Mouse (Mus musculus): Measurements from ENCODE around the gene Gab1. TPM values are rescaled to one million over a fixed set of nuclear protein-coding genes. Genes with fewer than 3 reads are reported as not detected.

Gab1 gene
- polyA plus RNA-seq, 1 experiment from 2014 or later: 7.2 TPM

DNA sequence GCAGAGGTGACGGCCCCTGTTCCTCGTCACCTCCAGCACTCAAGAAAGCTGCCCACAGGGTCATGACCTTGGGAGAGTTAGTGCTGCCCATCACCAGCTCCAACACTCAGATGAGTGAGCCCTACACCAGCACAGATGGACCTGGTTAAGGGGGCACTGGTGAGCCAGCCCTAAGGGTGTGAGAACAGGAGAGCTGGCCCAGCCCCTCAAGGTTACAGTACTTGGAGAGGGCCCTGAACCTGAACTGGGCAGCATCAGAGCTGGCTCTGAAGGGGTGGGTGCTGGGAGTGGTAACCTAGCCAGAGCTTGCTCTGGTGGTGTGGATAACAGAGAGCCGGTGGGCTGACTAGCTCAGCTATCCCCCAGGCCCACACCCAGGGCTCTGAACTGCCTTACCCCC lies 37.8 kb downstream of the Gab1 start:
- ATAC-seq (ENCODE audit: low read depth): no peak
- Histone ChIP-seq H3K4me3 (ENCODE audit: low read depth, low read length) (no peak overlapping the region), H3K36me3 (ENCODE audit: control insufficient read depth, insufficient read depth) (no peaks in the 10 kb centered on the region), H3K27ac (ENCODE audit: low read length) (no peak overlapping the region), H3K4me2 (ENCODE audit: low read depth, low read length) (no peak overlapping the region), H3K9ac (ENCODE audit: low read depth, low read length) (no peak overlapping the region), H3K27me3 (ENCODE audit: control insufficient read depth, insufficient read depth, low read depth, low read length) (no peaks in the 10 kb centered on the region), H3K4me1 (ENCODE audit: control insufficient read depth, low read depth, low read length) (no peaks in the 10 kb centered on the region), H3K9me3 (replicated peaks; ENCODE audit: control insufficient read depth, low read length) (no peaks in the 10 kb centered on the region)
- 76% methylated on average over 3 of the region's 3 CpGs for WGBS (ENCODE audit: insufficient replicate concordance)

- WGBS (ENCODE audit: insufficient replicate concordance): 82% methylated on average over 6 of the region's 6 CpGs
- Histone ChIP-seq H3K9me3 (replicated peaks; ENCODE audit: control insufficient read depth, low read length) (no peaks in the 10 kb centered on the region), H3K4me3 (ENCODE audit: low read depth, low read length) (no peak overlapping the region), H3K36me3 (ENCODE audit: control insufficient read depth, insufficient read depth) (no peaks in the 10 kb centered on the region), H3K4me1 (ENCODE audit: control insufficient read depth, low read depth, low read length) (no peaks in the 10 kb centered on the region), H3K4me2 (ENCODE audit: low read depth, low read length) (no peak overlapping the region), H3K27me3 (ENCODE audit: control insufficient read depth, insufficient read depth, low read depth, low read length) (no peaks in the 10 kb centered on the region), H3K27ac (ENCODE audit: low read length) (no peak overlapping the region), H3K9ac (ENCODE audit: low read depth, low read length) (no peak overlapping the region)
- no peak for ATAC-seq (ENCODE audit: low read depth)
Observed at GRCm38 (mm10) chr8:80840090-80840489, 40.2 kb downstream of the Gab1 start.

- Histone ChIP-seq H3K4me3 (ENCODE audit: low read depth, low read length) (no peak overlapping the region), H3K27ac (ENCODE audit: low read length) (no peak overlapping the region), H3K4me2 (ENCODE audit: low read depth, low read length) (no peak overlapping the region), H3K9ac (ENCODE audit: low read depth, low read length) (no peak overlapping the region), H3K36me3 (ENCODE audit: control insufficient read depth, insufficient read depth) (no peaks in the 10 kb centered on the region), H3K27me3 (ENCODE audit: control insufficient read depth, insufficient read depth, low read depth, low read length) (no peaks in the 10 kb centered on the region), H3K4me1 (ENCODE audit: control insufficient read depth, low read depth, low read length) (no peaks in the 10 kb centered on the region), H3K9me3 (replicated peaks; ENCODE audit: control insufficient read depth, low read length) (no peaks in the 10 kb centered on the region)
- ATAC-seq (ENCODE audit: low read depth): no peak
- WGBS (ENCODE audit: insufficient replicate concordance): 59% methylated on average over 6 of the region's 6 CpGs
Observed at GRCm38 (mm10) chr8:80838199-80838598, 42.1 kb downstream of the Gab1 start.

DNA sequence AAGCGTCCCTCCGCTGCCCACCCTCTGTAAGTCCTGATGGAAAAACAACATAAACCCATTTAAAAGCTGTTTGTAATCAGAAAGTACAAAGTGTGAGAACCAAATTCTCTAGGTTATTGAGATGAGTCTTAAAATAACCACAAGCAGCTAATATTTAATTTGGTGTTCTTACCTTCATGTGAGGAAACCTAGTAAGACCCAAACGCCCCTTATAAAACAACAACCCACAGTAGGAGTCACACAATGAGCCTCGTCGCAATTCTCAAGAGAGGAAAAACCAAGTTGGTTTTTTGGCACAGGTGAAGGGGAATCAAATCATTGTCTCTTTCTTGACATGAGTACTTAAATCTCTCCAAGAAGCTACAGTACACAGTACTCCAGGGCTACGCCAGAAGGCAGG lies 44.9 kb downstream of the Gab1 start:
- Histone ChIP-seq H3K4me3 (ENCODE audit: low read depth, low read length) (no peak overlapping the region), H3K9ac (ENCODE audit: low read depth, low read length) (no peak overlapping the region), H3K9me3 (replicated peaks; ENCODE audit: control insufficient read depth, low read length) (no peaks in the 10 kb centered on the region), H3K36me3 (ENCODE audit: control insufficient read depth, insufficient read depth) (no peaks in the 10 kb centered on the region), H3K4me2 (ENCODE audit: low read depth, low read length) (no peak overlapping the region), H3K27ac (ENCODE audit: low read length) (no peak overlapping the region), H3K27me3 (ENCODE audit: control insufficient read depth, insufficient read depth, low read depth, low read length) (no peaks in the 10 kb centered on the region), H3K4me1 (ENCODE audit: control insufficient read depth, low read depth, low read length) (no peaks in the 10 kb centered on the region)
- WGBS (ENCODE audit: insufficient replicate concordance): 88% methylated on average over 6 of the region's 6 CpGs
- no peak for ATAC-seq (ENCODE audit: low read depth)

- Histone ChIP-seq H3K4me3 (ENCODE audit: low read depth, low read length) (no peak overlapping the region), H3K36me3 (ENCODE audit: control insufficient read depth, insufficient read depth) (no peaks in the 10 kb centered on the region), H3K27me3 (ENCODE audit: control insufficient read depth, insufficient read depth, low read depth, low read length) (no peaks in the 10 kb centered on the region), H3K9me3 (replicated peaks; ENCODE audit: control insufficient read depth, low read length) (no peaks in the 10 kb centered on the region), H3K4me1 (ENCODE audit: control insufficient read depth, low read depth, low read length) (no peaks in the 10 kb centered on the region), H3K27ac (ENCODE audit: low read length) (no peak overlapping the region), H3K4me2 (ENCODE audit: low read depth, low read length) (no peak overlapping the region), H3K9ac (ENCODE audit: low read depth, low read length) (no peak overlapping the region)
- WGBS (ENCODE audit: insufficient replicate concordance): 73% methylated on average over 4 of the region's 4 CpGs
- no peak for ATAC-seq (ENCODE audit: low read depth)
Observed at GRCm38 (mm10) chr8:80834443-80834842, 45.9 kb downstream of the Gab1 start.

DNA sequence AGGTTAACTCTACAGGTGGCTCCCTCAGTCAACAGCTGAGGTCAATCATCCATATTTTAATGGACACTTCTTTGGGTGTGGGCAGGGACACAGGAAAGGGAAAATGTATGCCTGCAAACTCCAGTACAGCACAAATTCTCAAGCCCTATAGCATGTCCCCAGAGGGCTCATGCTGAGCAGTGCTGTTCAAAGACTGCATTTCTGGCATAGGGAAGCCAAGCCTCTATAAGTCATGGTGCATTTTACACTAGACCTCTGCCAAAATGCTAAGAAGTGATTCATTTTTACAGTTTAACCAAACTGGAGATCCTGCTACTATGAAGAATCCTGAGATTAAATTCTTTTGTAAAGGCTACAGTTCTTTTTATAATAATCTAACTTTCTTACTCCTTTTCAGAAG lies 47.8 kb downstream of the Gab1 start:
- ATAC-seq (ENCODE audit: low read depth): no peak
- no peaks in the 10 kb centered on the region for H3K4me1 ChIP-seq (ENCODE audit: control insufficient read depth, low read depth, low read length)
- H3K9me3 ChIP-seq (replicated peaks; ENCODE audit: control insufficient read depth, low read length): no peaks in the 10 kb centered on the region
- H3K4me3 ChIP-seq (ENCODE audit: low read depth, low read length): no peak overlapping the region
- H3K9ac ChIP-seq (ENCODE audit: low read depth, low read length): no peak overlapping the region
- no peak overlapping the region for H3K4me2 ChIP-seq (ENCODE audit: low read depth, low read length)
- no peaks in the 10 kb centered on the region for H3K27me3 ChIP-seq (ENCODE audit: control insufficient read depth, insufficient read depth, low read depth, low read length)
- no peaks in the 10 kb centered on the region for H3K36me3 ChIP-seq (ENCODE audit: control insufficient read depth, insufficient read depth)
- no peak overlapping the region for H3K27ac ChIP-seq (ENCODE audit: low read length)

DNA sequence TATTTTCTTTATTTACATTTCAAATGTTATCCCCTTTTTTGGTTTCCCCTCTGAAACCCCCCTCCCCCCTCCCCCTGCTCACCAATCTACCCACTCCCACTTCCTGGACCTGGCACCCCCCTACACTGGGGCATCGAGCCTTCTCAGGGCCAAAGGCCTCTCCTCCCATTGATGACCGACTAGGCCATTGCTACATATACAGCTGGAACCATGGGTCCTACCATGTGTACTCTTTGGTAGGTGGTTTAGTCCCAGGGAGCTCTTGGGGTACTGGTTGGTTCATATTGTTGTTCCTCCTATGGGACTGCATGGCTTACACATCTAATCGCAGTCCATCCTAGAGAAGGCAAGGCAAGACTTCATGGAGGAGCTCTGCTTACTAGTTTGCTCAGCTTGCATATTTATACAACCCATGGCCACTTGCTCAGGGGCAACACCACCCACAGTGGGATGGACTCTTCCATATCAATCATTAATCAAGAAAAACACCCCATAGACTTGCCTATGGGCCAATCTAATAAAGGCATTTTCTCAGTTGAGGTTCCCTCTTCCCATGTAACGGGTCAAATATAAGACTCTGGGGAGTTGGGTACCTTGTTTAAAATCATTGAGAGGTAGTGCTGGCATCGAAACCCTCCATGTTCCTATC lies 48.3 kb downstream of the Gab1 start:
- Histone ChIP-seq H3K27me3 (ENCODE audit: control insufficient read depth, insufficient read depth, low read depth, low read length) (no peaks in the 10 kb centered on the region), H3K27ac (ENCODE audit: low read length) (no peak overlapping the region), H3K4me1 (ENCODE audit: control insufficient read depth, low read depth, low read length) (no peaks in the 10 kb centered on the region), H3K9me3 (replicated peaks; ENCODE audit: control insufficient read depth, low read length) (no peaks in the 10 kb centered on the region), H3K36me3 (ENCODE audit: control insufficient read depth, insufficient read depth) (no peaks in the 10 kb centered on the region), H3K9ac (ENCODE audit: low read depth, low read length) (no peak overlapping the region), H3K4me2 (ENCODE audit: low read depth, low read length) (no peak overlapping the region), H3K4me3 (ENCODE audit: low read depth, low read length) (no peak overlapping the region)
- ATAC-seq (ENCODE audit: low read depth): peak; percentile 54; the same call in 1 of the 2 replicates
- 83% methylated on average over 5 of the region's 5 CpGs for WGBS (ENCODE audit: insufficient replicate concordance)

- Histone ChIP-seq H3K27ac (ENCODE audit: low read length) (no peak overlapping the region), H3K4me3 (ENCODE audit: low read depth, low read length) (no peak overlapping the region), H3K9ac (ENCODE audit: low read depth, low read length) (no peak overlapping the region), H3K9me3 (replicated peaks; ENCODE audit: control insufficient read depth, low read length) (no peaks in the 10 kb centered on the region), H3K4me2 (ENCODE audit: low read depth, low read length) (no peak overlapping the region), H3K27me3 (ENCODE audit: control insufficient read depth, insufficient read depth, low read depth, low read length) (no peaks in the 10 kb centered on the region), H3K4me1 (ENCODE audit: control insufficient read depth, low read depth, low read length) (no peaks in the 10 kb centered on the region), H3K36me3 (ENCODE audit: control insufficient read depth, insufficient read depth) (no peaks in the 10 kb centered on the region)
- ATAC-seq (ENCODE audit: low read depth): no peak
- WGBS (ENCODE audit: insufficient replicate concordance): 73% methylated on average over 11 of the region's 11 CpGs
Observed at GRCm38 (mm10) chr8:80830724-80831566, 49.4 kb downstream of the Gab1 start.

GRCm38 (mm10) chr8:80830141-80830540 lies 50.2 kb downstream of the Gab1 start:
- WGBS (ENCODE audit: insufficient replicate concordance): 68% methylated on average over 7 of the region's 7 CpGs
- H3K27ac ChIP-seq (ENCODE audit: low read length): no peak overlapping the region

More at GRCm38 (mm10) chr8:80830141-80830540, 50.2 kb downstream of the Gab1 start:
- H3K4me2 ChIP-seq (ENCODE audit: low read depth, low read length): no peak overlapping the region
- no peak overlapping the region for H3K4me3 ChIP-seq (ENCODE audit: low read depth, low read length)
- H3K9ac ChIP-seq (ENCODE audit: low read depth, low read length): no peak overlapping the region
- no peaks in the 10 kb centered on the region for H3K36me3 ChIP-seq (ENCODE audit: control insufficient read depth, insufficient read depth)
- ATAC-seq (ENCODE audit: low read depth): no peak
- no peaks in the 10 kb centered on the region for H3K9me3 ChIP-seq (replicated peaks; ENCODE audit: control insufficient read depth, low read length)
- no peaks in the 10 kb centered on the region for H3K4me1 ChIP-seq (ENCODE audit: control insufficient read depth, low read depth, low read length)
- no peaks in the 10 kb centered on the region for H3K27me3 ChIP-seq (ENCODE audit: control insufficient read depth, insufficient read depth, low read depth, low read length)
